Mouse (Mus musculus) hindbrain, embryonic 16.5 days (tissue): ENCODE data around the gene Gpr82. TPM values are rescaled to one million over a fixed set of nuclear protein-coding genes. Genes with fewer than 3 reads are reported as not detected.

Source experiments
- ATAC-seq: fragments of 200-750 bp; cut with Nextera tagmentation; 2 replicates; pipeline ENCODE4 v1.8.0; 2017; ENCODE audit warnings: moderate TSS enrichment, moderate library complexity
- H3K27ac ChIP-seq: fragments of 300-500 bp; sonication (generic); 2 replicates; pipeline ENCODE4 v1.5.1; 2014; ENCODE audit warnings: low read depth, mild to moderate bottlenecking, control low read depth, low read length, moderate library complexity
- H3K27me3 ChIP-seq: fragments of 300-500 bp; sonication (generic); replicated peaks from 2 replicates; pipeline ENCODE4 v1.6.1; 2014; ENCODE audit warnings: low read length; ENCODE audit not compliant: control insufficient read depth, insufficient read depth
- H3K36me3 ChIP-seq: fragments of 300-500 bp; sonication (generic); 2 replicates; pipeline ENCODE4 v1.6.1; 2014; ENCODE audit warnings: mild to moderate bottlenecking, low read length, moderate library complexity, mixed read lengths; ENCODE audit not compliant: control insufficient read depth, insufficient read depth
- H3K4me1 ChIP-seq: fragments of 300-500 bp; sonication (generic); 2 replicates; pipeline ENCODE4 v1.6.1; 2014; ENCODE audit warnings: low read depth, low read length; ENCODE audit not compliant: control insufficient read depth, insufficient read depth
- H3K4me2 ChIP-seq: fragments of 300-500 bp; sonication (generic); 2 replicates; pipeline ENCODE4 v1.6.1; 2014; ENCODE audit warnings: mild to moderate bottlenecking, low read length, control low read depth, moderate library complexity
- H3K4me3 ChIP-seq: fragments of 300-500 bp; sonication (generic); 2 replicates; pipeline ENCODE4 v1.5.1; 2014; ENCODE audit warnings: mild to moderate bottlenecking, low read length, control low read depth, moderate library complexity
- H3K9ac ChIP-seq: fragments of 300-500 bp; sonication (generic); 2 replicates; pipeline ENCODE4 v1.6.1; 2014; ENCODE audit warnings: low read depth, mild to moderate bottlenecking, control low read depth, low read length, moderate library complexity
- H3K9me3 ChIP-seq: fragments of 300-500 bp; sonication (generic); 2 replicates; pipeline ENCODE4 v1.6.1; 2014; ENCODE audit warnings: mild to moderate bottlenecking, low read length, moderate library complexity; ENCODE audit not compliant: control insufficient read depth
- WGBS: fragments of 180-500 bp; shearing (Covaris S2); extraction: QIAGEN DNeasy Blood & Tissue Kit; methylation state at CpG from one replicate; pipeline ENCODE4 v1.1.7; 2014; 5-methylcytosine and 5-hydroxymethylcytosine counted together
- polyA plus RNA-seq: library from polyadenylated mRNA; unstranded; fragments of >200 nt; fragmentation: Nextera tagmentation; extraction: Ambion mirVana; gene quantifications from 2 replicates; pipeline ENCODE4 v1.2.1, GENCODE M21; 2015

The Gpr82 gene
- polyA plus RNA-seq: 0.27 and 0.35 TPM in 2 replicates

- no peaks in the 10 kb centered on the region; the same call in 1 of the 2 replicates for H3K27me3 ChIP-seq
- no peaks in the 10 kb centered on the region for H3K9me3 ChIP-seq
- no peaks in the 10 kb centered on the region for H3K36me3 ChIP-seq
- no peak within 1 kb of the TSS for H3K4me2 ChIP-seq
- no peak within 1 kb of the TSS for H3K4me3 ChIP-seq
- H3K9ac ChIP-seq: no peak within 1 kb of the TSS
- WGBS: 91% methylated on average over 5 of the region's 5 CpGs
- H3K4me1 ChIP-seq: no peaks in the 10 kb centered on the region
- no peak within 1 kb of the TSS for H3K27ac ChIP-seq
- ATAC-seq: no peak
Measured at GRCm38 (mm10) chrX:13661063-13661462, at the start of gene Gpr82. Gene Gpr82 (plus strand): TSS chrX:13661363.

GRCm38 (mm10) chrX:13612115-13612514 lies 49.0 kb upstream of the Gpr82 start:
- no peak for ATAC-seq
- Histone ChIP-seq H3K4me2 (no peak overlapping the region), H3K36me3 (no peaks in the 10 kb centered on the region), H3K9me3 (no peaks in the 10 kb centered on the region), H3K27me3 (no peaks in the 10 kb centered on the region), H3K27ac (no peak overlapping the region), H3K4me3 (no peak overlapping the region), H3K4me1 (no peaks in the 10 kb centered on the region), H3K9ac (no peak overlapping the region)
- WGBS: 89% methylated on average over 2 of the region's 2 CpGs

GRCm38 (mm10) chrX:13616726-13617125 lies 44.4 kb upstream of the Gpr82 start:
- no peak overlapping the region for H3K9ac ChIP-seq
- no peak overlapping the region for H3K4me2 ChIP-seq
- H3K27me3 ChIP-seq: no peaks in the 10 kb centered on the region
- ATAC-seq: no peak
- no peaks in the 10 kb centered on the region for H3K4me1 ChIP-seq
- no peaks in the 10 kb centered on the region for H3K9me3 ChIP-seq
- H3K36me3 ChIP-seq: no peaks in the 10 kb centered on the region
- no peak overlapping the region for H3K27ac ChIP-seq
- 61% methylated on average over 1 of the region's 1 CpGs for WGBS
- no peak overlapping the region for H3K4me3 ChIP-seq

DNA sequence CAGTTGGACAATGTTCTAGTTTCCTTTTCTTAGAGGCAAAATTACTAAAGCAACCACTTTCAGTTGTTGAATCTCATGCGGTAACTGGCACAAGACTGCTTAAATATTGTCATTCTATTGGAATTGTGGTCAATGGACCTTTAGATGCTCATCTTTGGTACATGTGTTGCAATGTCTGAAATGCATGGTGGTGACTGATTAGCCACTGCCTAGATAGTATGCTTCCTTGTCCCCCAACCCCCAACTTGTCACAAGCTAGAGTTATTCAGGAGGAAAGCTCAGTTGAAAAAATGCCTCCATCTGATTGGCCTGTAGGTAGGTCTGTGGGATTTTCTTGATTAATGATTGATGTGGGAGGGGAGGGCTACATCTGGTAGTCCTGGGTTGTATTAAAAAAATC lies 43.9 kb upstream of the Gpr82 start:
- no peak for ATAC-seq
- H3K4me1 ChIP-seq: no peaks in the 10 kb centered on the region
- no peak overlapping the region for H3K4me3 ChIP-seq
- H3K27ac ChIP-seq: no peak overlapping the region
- no peak overlapping the region for H3K9ac ChIP-seq
- 78% methylated on average over 1 of the region's 1 CpGs for WGBS
- no peak overlapping the region for H3K4me2 ChIP-seq
- no peaks in the 10 kb centered on the region for H3K9me3 ChIP-seq
- no peaks in the 10 kb centered on the region for H3K36me3 ChIP-seq
- H3K27me3 ChIP-seq: no peaks in the 10 kb centered on the region

DNA sequence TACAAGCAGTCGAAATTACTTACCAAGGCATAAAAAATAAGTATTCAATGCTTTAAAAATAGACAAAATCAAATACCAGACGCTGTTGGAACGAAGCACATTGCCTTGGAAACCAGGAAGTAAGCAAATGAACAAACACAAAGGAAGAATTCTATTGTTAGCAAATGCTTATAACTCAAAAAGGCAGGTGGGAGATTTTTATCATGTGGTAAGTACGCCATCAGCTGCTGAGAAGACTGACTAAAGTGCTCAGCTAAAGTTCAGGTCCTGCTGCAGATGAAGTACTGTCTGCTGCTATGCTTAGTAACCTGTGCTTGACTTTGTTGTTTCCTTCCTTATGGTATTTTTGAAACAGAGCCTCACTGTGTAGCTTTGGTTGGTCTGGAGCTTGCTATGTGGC lies 42.7 kb upstream of the Gpr82 start:
- WGBS: 82% methylated on average over 4 of the region's 4 CpGs

GRCm38 (mm10) chrX:13621473-13621872 lies 39.7 kb upstream of the Gpr82 start:
- H3K9me3 ChIP-seq: no peaks in the 10 kb centered on the region
- no peak overlapping the region for H3K9ac ChIP-seq
- H3K27ac ChIP-seq: no peak overlapping the region
- no peak overlapping the region for H3K4me2 ChIP-seq
- H3K4me1 ChIP-seq: no peaks in the 10 kb centered on the region
- no peaks in the 10 kb centered on the region for H3K27me3 ChIP-seq
- H3K4me3 ChIP-seq: no peak overlapping the region
- no peak for ATAC-seq
- WGBS: 86% methylated on average over 4 of the region's 4 CpGs
- H3K36me3 ChIP-seq: no peaks in the 10 kb centered on the region

More for the DNA sequence above, 42.7 kb upstream of the Gpr82 start:
- H3K4me1 ChIP-seq: no peaks in the 10 kb centered on the region
- ATAC-seq: no peak
- no peak overlapping the region for H3K4me2 ChIP-seq
- H3K36me3 ChIP-seq: no peaks in the 10 kb centered on the region
- no peaks in the 10 kb centered on the region for H3K9me3 ChIP-seq
- no peak overlapping the region for H3K4me3 ChIP-seq
- H3K27me3 ChIP-seq: no peaks in the 10 kb centered on the region
- H3K9ac ChIP-seq: no peak overlapping the region
- H3K27ac ChIP-seq: no peak overlapping the region

DNA sequence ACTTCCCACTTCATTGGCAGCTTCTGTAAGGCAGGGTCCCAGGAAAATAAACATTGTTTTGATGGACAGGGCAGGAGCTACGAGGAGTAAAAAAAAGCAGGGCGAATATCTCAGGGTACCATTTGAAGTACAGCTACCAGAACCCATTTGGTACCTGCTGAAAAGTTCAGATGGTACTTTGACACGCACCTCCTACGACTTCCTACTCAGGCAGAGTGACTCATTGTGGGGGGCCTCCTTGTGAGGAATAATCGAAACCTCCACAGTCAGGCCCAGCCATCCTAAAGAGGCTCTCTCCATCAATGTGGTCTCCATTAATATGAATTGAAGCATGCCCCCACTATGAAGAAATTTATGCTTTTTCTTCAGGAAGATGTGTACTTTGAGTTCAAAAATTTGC lies 38.5 kb upstream of the Gpr82 start:
- no peaks in the 10 kb centered on the region for H3K36me3 ChIP-seq
- no peak for ATAC-seq
- H3K4me2 ChIP-seq: no peak overlapping the region
- WGBS: 80% methylated on average over 5 of the region's 5 CpGs
- H3K9ac ChIP-seq: no peak overlapping the region
- no peaks in the 10 kb centered on the region for H3K27me3 ChIP-seq
- H3K4me1 ChIP-seq: no peaks in the 10 kb centered on the region
- H3K4me3 ChIP-seq: no peak overlapping the region
- H3K9me3 ChIP-seq: no peaks in the 10 kb centered on the region
- H3K27ac ChIP-seq: no peak overlapping the region

- H3K9me3 ChIP-seq: no peaks in the 10 kb centered on the region
- H3K4me1 ChIP-seq: no peaks in the 10 kb centered on the region
- ATAC-seq: no peak
- no peak within 1 kb of the TSS for H3K4me2 ChIP-seq
- H3K27me3 ChIP-seq: no peaks in the 10 kb centered on the region
- H3K4me3 ChIP-seq: no peak within 1 kb of the TSS
- H3K9ac ChIP-seq: no peak within 1 kb of the TSS
- H3K27ac ChIP-seq: no peak within 1 kb of the TSS
- no peaks in the 10 kb centered on the region for H3K36me3 ChIP-seq
- 78% methylated on average over 5 of the region's 5 CpGs for WGBS
Measured at GRCm38 (mm10) chrX:13631599-13632283, 29.4 kb upstream of the Gpr82 start, which contains the start of gene Gpr34. Gene Gpr34 (plus strand): TSS chrX:13632089.

GRCm38 (mm10) chrX:13636398-13636797 lies 24.8 kb upstream of the Gpr82 start:
- WGBS: 93% methylated on average over 1 of the region's 1 CpGs
- no peak for ATAC-seq
- no peak overlapping the region for H3K27ac ChIP-seq
- H3K27me3 ChIP-seq: no peaks in the 10 kb centered on the region
- H3K9me3 ChIP-seq: no peaks in the 10 kb centered on the region
- no peak overlapping the region for H3K4me2 ChIP-seq
- H3K36me3 ChIP-seq: no peaks in the 10 kb centered on the region
- H3K4me1 ChIP-seq: no peaks in the 10 kb centered on the region
- no peak overlapping the region for H3K9ac ChIP-seq
- H3K4me3 ChIP-seq: no peak overlapping the region
